Comparison of ENCODE assay signal across 14 mouse cellular contexts in genomic region chr17:35779466-35780205, GRCm38 (mm10). TPM values are rescaled to one million over a fixed set of nuclear protein-coding genes. Genes with fewer than 3 reads are reported as not detected.
DNase-seq lines count a peak whose midpoint lies in the region; ATAC-seq lines count a peak whose summit lies in the region.
"Had no signal": no experiment of that assay in that cellular context is flagged by ENCODE, and none has a peak within 500 bp of the region (broad histone marks: within the 10 kb centered on the region; RNA-seq: fewer than 3 reads in every experiment).

No protein-coding gene starts in this region.

- no peaks in the 10 kb centered on the region for H3K79me2 ChIP-seq in macrophage (ENCODE audit: inconsistent target)

- H3K4me2 ChIP-seq in heart, embryonic 13.5 days = no peak overlapping the region
- no peak overlapping the region for H3K4me2 ChIP-seq in forebrain, embryonic 12.5 days

- peak overlapping the region; percentile 36; the same call in 1 of the 2 replicates for H3K27ac ChIP-seq in heart, embryonic 13.5 days (replicated peaks)
- H3K27ac ChIP-seq in macrophage = peak overlapping the region; percentile 74
- H3K27ac ChIP-seq in forebrain, embryonic 12.5 days = no peak overlapping the region
- H3K27ac ChIP-seq: forebrain, embryonic 10.5 days; left cerebral cortex, adult 2 months had no signal

- DNase-seq in heart, adult 8-10 months (ENCODE audit: low spot score) = no peak
- DNase-seq in Muller cell, postnatal 12 days (ENCODE audit: inconsistent ontology term) = peak; percentile 59
- peak; percentile 64 to 81 for DNase-seq in lung, adult 18-20 months
- DNase-seq in adrenal gland, postnatal 10 days = no peak
- DNase-seq in ovary, postnatal 10 days (ENCODE audit: low spot score) = no peak
- DNase-seq: heart, postnatal 10 days; kidney, postnatal 36 days; right cerebral cortex, postnatal 14 days had no signal

- H3K27me3 ChIP-seq in heart, embryonic 13.5 days (replicated peaks) = no peaks in the 10 kb centered on the region
- H3K27me3 ChIP-seq in forebrain, embryonic 12.5 days = no peaks in the 10 kb centered on the region
- H3K27me3 ChIP-seq: Patski had no signal

- H3K9me3 ChIP-seq in heart, embryonic 13.5 days = no peaks in the 10 kb centered on the region
- no peaks in the 10 kb centered on the region for H3K9me3 ChIP-seq in forebrain, embryonic 12.5 days
- H3K9me3 ChIP-seq: forebrain, embryonic 10.5 days had no signal

- no peak for ATAC-seq in heart, embryonic 13.5 days (ENCODE audit: extremely low read depth, insufficient number of reproducible peaks, low FRiP score, low TSS enrichment)
- no peak for ATAC-seq in forebrain, embryonic 12.5 days (ENCODE audit: low FRiP score)
- ATAC-seq: Patski had no signal

- H3K36me3 ChIP-seq in heart, embryonic 13.5 days = no peaks in the 10 kb centered on the region
- H3K36me3 ChIP-seq in macrophage (ENCODE audit: inconsistent target) = no peaks in the 10 kb centered on the region
- no peaks in the 10 kb centered on the region for H3K36me3 ChIP-seq in forebrain, embryonic 12.5 days (replicated peaks)
- H3K36me3 ChIP-seq: forebrain, embryonic 10.5 days had no signal

- no peak overlapping the region for H3K9ac ChIP-seq in heart, embryonic 13.5 days
- H3K9ac ChIP-seq in forebrain, embryonic 12.5 days = no peak overlapping the region

- WGBS in heart, embryonic 13.5 days = 62% methylated on average over 10 of the region's 10 CpGs
- 26% methylated on average over 10 of the region's 10 CpGs for WGBS in macrophage (ENCODE audit: missing documents)
- WGBS in forebrain, embryonic 12.5 days = 78% methylated on average over 10 of the region's 10 CpGs

- peaks cover 52% of the 10 kb centered on the region for H3K4me1 ChIP-seq in heart, embryonic 13.5 days
- no peaks in the 10 kb centered on the region; the same call in 1 of the 2 replicates for H3K4me1 ChIP-seq in forebrain, embryonic 12.5 days

- no peak overlapping the region for H3K4me3 ChIP-seq in heart, embryonic 13.5 days
- no peak overlapping the region for H3K4me3 ChIP-seq in macrophage (ENCODE audit: inconsistent target)
- no peak overlapping the region for H3K4me3 ChIP-seq in forebrain, embryonic 12.5 days (replicated peaks)
- H3K4me3 ChIP-seq: forebrain, embryonic 10.5 days; left cerebral cortex, adult 2 months had no signal

RNA-seq across cellular contexts. Expression of gene Ier3, which starts 41.8 kb away (rescaled TPM):
- 41.7 and 49.9 TPM in 2 replicates for polyA plus RNA-seq in heart, embryonic 13.5 days (2015; fragmentation: Nextera tagmentation; extraction: Ambion mirVana)
- 10 to 100 TPM; 31.3 to 64.3 (median 38.9) TPM for total RNA-seq in heart, adult 8-10 months (2022)
- total RNA-seq in macrophage (2018; cell fraction: chromatin; rRNA removed) = 100 to 1,000 TPM in 10 of 26 experiments, 10 to 100 TPM in 16; 31.1 to 248 (median 85.2) TPM
- total RNA-seq in macrophage (2018; cell fraction: cytosol; rRNA removed) = 1,000 to 10,000 TPM in 1 of 26 experiments, 100 to 1,000 TPM in 17, 10 to 100 TPM in 8; 55.4 to 1,018 (median 242) TPM
- 100 to 1,000 TPM in 24 of 26 experiments, 10 to 100 TPM in 2; 54.3 to 647 (median 225) TPM for total RNA-seq in macrophage (2018; cell fraction: nucleus; rRNA removed)
- polyA plus RNA-seq in macrophage (2018) = 20.7 to 61.5 TPM (median 37.3 TPM) in 3 replicates
- polyA plus RNA-seq in forebrain, embryonic 12.5 days (2016; fragmentation: Nextera tagmentation; extraction: Ambion mirVana) = 4.9 and 5.3 TPM in 2 replicates
- total RNA-seq in adrenal gland, postnatal 10 days (2021) = 10 to 100 TPM in 1 of 2 experiments, 1 to 10 TPM in 1; 7.6 to 19.0 TPM

RNA-seq across cellular contexts. Expression of gene Flot1, which starts 43.4 kb away (rescaled TPM):
- 81.1 and 99.0 TPM in 2 replicates for polyA plus RNA-seq in heart, embryonic 13.5 days (2015; fragmentation: Nextera tagmentation; extraction: Ambion mirVana)
- 100 to 1,000 TPM; 154 to 174 (median 157) TPM for total RNA-seq in heart, adult 8-10 months (2022)
- 100 to 1,000 TPM in 13 of 26 experiments, 10 to 100 TPM in 13; 29.5 to 202 (median 99.7) TPM for total RNA-seq in macrophage (2018; cell fraction: chromatin; rRNA removed)
- 10 to 100 TPM; 38.5 to 62.3 (median 49.4) TPM for total RNA-seq in macrophage (2018; cell fraction: cytosol; rRNA removed)
- 100 to 1,000 TPM in 2 of 26 experiments, 10 to 100 TPM in 24; 20.3 to 134 (median 61.4) TPM for total RNA-seq in macrophage (2018; cell fraction: nucleus; rRNA removed)
- 42.9 to 64.8 TPM (median 56.1 TPM) in 3 replicates for polyA plus RNA-seq in macrophage (2018)
- polyA plus RNA-seq in forebrain, embryonic 12.5 days (2016; fragmentation: Nextera tagmentation; extraction: Ambion mirVana) = 53.7 and 56.0 TPM in 2 replicates
- total RNA-seq in adrenal gland, postnatal 10 days (2021) = 10 to 100 TPM; 54.6 to 70.8 TPM

RNA-seq across cellular contexts. Expression of gene Tubb5, which starts 58.5 kb away (rescaled TPM):
- 741 and 743 TPM in 2 replicates for polyA plus RNA-seq in heart, embryonic 13.5 days (2015; fragmentation: Nextera tagmentation; extraction: Ambion mirVana)
- total RNA-seq in heart, adult 8-10 months (2022) = 10 to 100 TPM; 65.2 to 94.6 (median 72.1) TPM
- 100 to 1,000 TPM in 2 of 26 experiments, 10 to 100 TPM in 21, 1 to 10 TPM in 3; 6.5 to 144 (median 36.4) TPM for total RNA-seq in macrophage (2018; cell fraction: chromatin; rRNA removed)
- total RNA-seq in macrophage (2018; cell fraction: cytosol; rRNA removed) = 100 to 1,000 TPM; 196 to 602 (median 339) TPM
- total RNA-seq in macrophage (2018; cell fraction: nucleus; rRNA removed) = 100 to 1,000 TPM in 17 of 26 experiments, 10 to 100 TPM in 9; 35.0 to 372 (median 132) TPM
- polyA plus RNA-seq in macrophage (2018) = 187 to 603 TPM (median 205 TPM) in 3 replicates
- polyA plus RNA-seq in forebrain, embryonic 12.5 days (2016; fragmentation: Nextera tagmentation; extraction: Ambion mirVana) = 1,541 and 1,619 TPM in 2 replicates
- 100 to 1,000 TPM; 351 to 404 TPM for total RNA-seq in adrenal gland, postnatal 10 days (2021)

Comparison
In these comparisons a context has a peak if more than half of its experiments do, and no peak if none do; other contexts are left out.
1. DNase-seq: peak in Muller cell, postnatal 12 days (single experiment) and lung, adult 18-20 months (2 of 2); none in heart, adult 8-10 months (single experiment), adrenal gland, postnatal 10 days (single experiment) and ovary, postnatal 10 days (single experiment).